Mouse (Mus musculus) ES-Bruce4 (cell line): ENCODE measurements around the gene Ranbp9. TPM values are rescaled to one million over a fixed set of nuclear protein-coding genes. Genes with fewer than 3 reads are reported as not detected.

Experiments used
- H3K27ac ChIP-seq: 2 replicates; pipeline ENCODE4 v1.5.1; 2012; ENCODE audit warnings: low read length, inconsistent platforms; ENCODE audit not compliant: insufficient read depth
- H3K27me3 ChIP-seq: 2 replicates; pipeline ENCODE4 v1.6.1; 2012; ENCODE audit warnings: mild to moderate bottlenecking, low read length, inconsistent platforms; ENCODE audit not compliant: control insufficient read depth, poor library complexity, insufficient read depth, severe bottlenecking
- H3K36me3 ChIP-seq: 2 replicates; pipeline ENCODE4 v1.6.1; 2012; ENCODE audit warnings: inconsistent platforms, mild to moderate bottlenecking, low read length, moderate library complexity; ENCODE audit not compliant: control insufficient read depth, poor library complexity, insufficient read depth, severe bottlenecking
- H3K4me1 ChIP-seq: one replicate; pipeline ENCODE4 v1.8.1; 2011; ENCODE audit warnings: low read length; ENCODE audit not compliant: control insufficient read depth, insufficient read depth
- H3K4me3 ChIP-seq: 2 replicates; pipeline ENCODE4 v1.5.1; 2011; ENCODE audit warnings: low read depth, mild to moderate bottlenecking, low read length
- H3K9ac ChIP-seq: 2 replicates; pipeline ENCODE4 v1.6.1; 2012; ENCODE audit warnings: low read depth, mild to moderate bottlenecking, inconsistent platforms; ENCODE audit not compliant: poor library complexity, severe bottlenecking
- H3K9me3 ChIP-seq: replicated peaks from 2 replicates; pipeline ENCODE4 v1.6.1; 2012; ENCODE audit warnings: mild to moderate bottlenecking, low read length, inconsistent platforms; ENCODE audit not compliant: control insufficient read depth, poor library complexity, insufficient read depth, severe bottlenecking
- CTCF ChIP-seq: IDR thresholded peaks from one replicate; pipeline ENCODE4 v1.8.1; 2011; ENCODE audit warnings: low read depth, low read length
- EP300 ChIP-seq: IDR thresholded peaks from 2 replicates; pipeline ENCODE4 v1.6.1; 2011; ENCODE audit warnings: low read depth, low read length; ENCODE audit not compliant: insufficient read depth
- POLR2A ChIP-seq: IDR thresholded peaks from one replicate; pipeline ENCODE4 v1.8.1; 2011; ENCODE audit warnings: low read length; ENCODE audit not compliant: insufficient read depth
- polyA plus RNA-seq: library from polyadenylated mRNA; stranded (reverse); fragments of >200 nt; gene quantifications from 2 replicates; pipeline ENCODE4 v1.2.4, GENCODE M21; 2011; ENCODE audit warnings: low read depth; ENCODE audit not compliant: missing spikeins, insufficient read depth, insufficient read length

Gene Ranbp9
- polyA plus RNA-seq, 1 experiment = 79.6 TPM

- Histone ChIP-seq H3K36me3 (no peaks in the 10 kb centered on the region), H3K9me3 (no peaks in the 10 kb centered on the region), H3K4me3 (no peak overlapping the region), H3K9ac (no peak overlapping the region), H3K27me3 (no peaks in the 10 kb centered on the region), H3K4me1 (no peaks in the 10 kb centered on the region), H3K27ac (no peak overlapping the region)
- TF ChIP-seq POLR2A = no peak
- TF ChIP-seq CTCF = no peak
- no peak for TF ChIP-seq EP300
Observed at GRCm38 (mm10) chr13:43469607-43470006, 11.5 kb downstream of the Ranbp9 start.

DNA sequence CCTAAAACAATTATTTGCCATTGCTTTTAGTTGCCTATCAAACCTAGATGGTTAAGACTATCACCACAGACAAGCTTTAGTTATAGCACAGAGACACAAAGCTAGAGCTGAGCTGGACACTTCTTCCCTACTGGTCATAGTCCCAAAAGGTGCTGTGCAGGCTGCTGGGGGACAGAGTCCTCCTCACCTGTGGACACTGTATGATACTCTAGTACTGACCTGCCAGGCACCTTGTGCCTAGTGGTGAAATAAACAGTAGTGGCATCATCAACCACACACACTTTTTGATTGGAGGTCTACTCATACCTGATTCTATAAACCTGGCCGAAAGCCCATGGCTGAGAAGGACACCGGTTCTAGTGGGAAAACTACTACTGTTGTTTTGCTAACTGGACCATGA, 16.5 kb downstream of the Ranbp9 start:
- Histone ChIP-seq H3K9me3 (no peaks in the 10 kb centered on the region), H3K36me3 (peaks cover 2% of the 10 kb centered on the region; the same call in 1 of the 2 replicates), H3K4me3 (no peak overlapping the region), H3K27ac (no peak overlapping the region), H3K4me1 (no peaks in the 10 kb centered on the region), H3K9ac (no peak overlapping the region), H3K27me3 (no peaks in the 10 kb centered on the region)
- no peak for TF ChIP-seq POLR2A
- TF ChIP-seq EP300 = no peak
- no peak for TF ChIP-seq CTCF

DNA sequence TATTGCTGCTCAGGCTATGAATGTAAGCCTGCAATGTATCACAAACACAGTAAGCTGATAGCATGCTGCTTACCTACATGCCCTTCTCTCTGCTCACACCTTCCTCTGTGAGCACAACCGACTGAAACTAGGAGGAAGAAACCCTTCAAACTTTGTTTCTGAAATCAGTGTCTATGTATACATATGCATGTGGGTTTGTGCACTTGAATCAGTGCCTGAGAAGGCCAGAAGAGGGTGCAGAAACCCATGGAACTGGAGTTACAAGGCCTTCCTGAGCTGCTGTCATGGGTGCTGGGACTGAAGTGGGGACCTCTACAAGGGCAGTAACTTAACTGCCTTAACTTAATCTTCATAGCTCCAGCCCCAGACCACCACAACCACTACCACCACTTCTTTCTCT, 23.9 kb downstream of the Ranbp9 start:
- Histone ChIP-seq H3K4me1 (no peaks in the 10 kb centered on the region), H3K9ac (no peak overlapping the region), H3K27me3 (no peaks in the 10 kb centered on the region), H3K36me3 (peaks cover 2% of the 10 kb centered on the region; the same call in 1 of the 2 replicates), H3K27ac (no peak overlapping the region), H3K9me3 (no peaks in the 10 kb centered on the region), H3K4me3 (no peak overlapping the region)
- TF ChIP-seq EP300 (no peak), POLR2A (no peak), CTCF (no peak)

DNA sequence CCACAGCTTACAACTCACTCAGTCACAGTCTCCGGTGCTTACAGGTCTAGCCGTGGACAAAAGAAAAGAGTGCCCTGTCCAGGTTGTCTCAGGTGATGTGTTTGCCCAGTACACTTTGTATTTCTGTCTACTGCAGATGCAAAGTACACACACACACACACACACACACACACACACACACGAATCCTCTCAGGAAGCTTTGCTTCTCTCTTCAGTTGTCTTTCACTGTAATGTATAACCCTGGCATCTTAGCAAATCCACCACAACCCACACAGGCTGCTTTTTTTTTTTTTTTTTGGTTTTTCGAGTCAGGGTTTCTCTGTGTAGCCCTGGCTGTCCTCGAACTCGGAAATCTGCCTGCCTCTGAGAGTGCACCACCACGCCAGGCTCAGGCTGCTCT, 26.7 kb downstream of the Ranbp9 start:
- no peak overlapping the region for H3K9ac ChIP-seq
- H3K27me3 ChIP-seq = no peaks in the 10 kb centered on the region
- no peaks in the 10 kb centered on the region for H3K4me1 ChIP-seq
- H3K36me3 ChIP-seq = no peaks in the 10 kb centered on the region
- no peak overlapping the region for H3K27ac ChIP-seq
- no peaks in the 10 kb centered on the region for H3K9me3 ChIP-seq
- TF ChIP-seq POLR2A (no peak), CTCF (no peak), EP300 (no peak)
- H3K4me3 ChIP-seq = no peak overlapping the region

- Histone ChIP-seq H3K36me3 (no peaks in the 10 kb centered on the region), H3K27me3 (no peaks in the 10 kb centered on the region), H3K9ac (no peak overlapping the region), H3K4me1 (no peaks in the 10 kb centered on the region), H3K4me3 (no peak overlapping the region), H3K9me3 (no peaks in the 10 kb centered on the region), H3K27ac (no peak overlapping the region)
- TF ChIP-seq POLR2A (no peak), CTCF (no peak), EP300 (no peak)
Observed at GRCm38 (mm10) chr13:43452843-43453605, 28.1 kb downstream of the Ranbp9 start.

DNA sequence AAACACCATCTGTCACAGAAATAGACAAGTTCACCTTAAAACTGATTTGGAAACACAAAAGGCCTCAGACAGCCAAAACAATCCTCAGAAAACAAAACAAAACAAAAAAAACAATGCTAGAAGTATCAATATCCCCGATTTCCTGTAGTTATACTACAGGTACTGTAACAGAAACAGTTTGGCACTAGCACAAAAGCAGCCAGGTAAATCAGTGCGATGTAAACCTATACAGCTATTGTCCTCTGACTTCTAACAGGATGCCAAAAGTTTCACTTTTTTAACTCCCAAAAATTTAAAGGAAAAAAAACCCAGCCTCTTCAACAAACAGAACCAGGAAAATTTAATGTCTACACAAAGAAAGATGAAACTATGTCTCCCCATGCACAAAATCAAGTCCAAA, 28.9 kb downstream of the Ranbp9 start:
- TF ChIP-seq CTCF (no peak), EP300 (no peak), POLR2A (no peak)

More for the DNA sequence above, 28.9 kb downstream of the Ranbp9 start:
- Histone ChIP-seq H3K9ac (no peak overlapping the region), H3K4me1 (no peaks in the 10 kb centered on the region), H3K36me3 (no peaks in the 10 kb centered on the region), H3K27me3 (no peaks in the 10 kb centered on the region), H3K27ac (no peak overlapping the region), H3K4me3 (no peak overlapping the region), H3K9me3 (no peaks in the 10 kb centered on the region)
